Mouse (Mus musculus) heart, adult 2 months (tissue): ENCODE measurements around the gene Kcnb1.

Experiments used
- CTCF ChIP-seq: fragments of 200-600 bp; IDR thresholded peaks from 2 replicates; pipeline ENCODE4 v1.8.1; 2022; ENCODE audit warnings: antibody characterized with exemption, mild to moderate bottlenecking, moderate library complexity
- EP300 ChIP-seq: fragments of 200-500 bp; IDR thresholded peaks from 2 replicates; pipeline ENCODE4 v1.6.1; 2011; ENCODE audit warnings: low read depth, low read length, control low read depth; ENCODE audit not compliant: insufficient read depth

DNA sequence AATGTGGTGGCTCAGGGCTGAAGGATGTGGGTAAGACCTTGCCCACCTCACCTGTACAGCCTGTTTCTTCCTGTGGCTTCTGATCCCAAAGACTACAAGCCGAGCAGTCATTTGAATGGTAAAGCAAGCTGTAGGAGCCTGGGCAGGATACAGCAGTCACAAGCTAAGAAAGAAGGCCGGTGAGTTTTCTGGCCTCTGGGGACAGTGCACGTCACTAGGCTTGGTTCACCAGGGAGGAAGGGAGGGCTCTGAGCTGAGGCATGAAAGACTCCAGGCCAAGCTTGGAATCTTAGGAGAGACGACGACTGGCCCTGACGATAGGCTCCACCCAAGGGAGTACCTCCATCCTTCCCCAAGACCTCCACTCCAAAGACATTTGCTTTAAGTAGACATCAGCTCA is 51.3 kb downstream of the Kcnb1 start:
- TF ChIP-seq CTCF = no peak
- no peak for TF ChIP-seq EP300
